Mouse (Mus musculus) midbrain, embryonic 11.5 days (tissue): ENCODE data around the gene Rsbn1l. TPM values are rescaled to one million over a fixed set of nuclear protein-coding genes. Genes with fewer than 3 reads are reported as not detected.

Source experiments
- polyA plus RNA-seq: library from polyadenylated mRNA; unstranded; fragments of >200 nt; fragmentation: Nextera tagmentation; extraction: Ambion mirVana; gene quantifications from 2 replicates; pipeline ENCODE4 v1.2.1, GENCODE M21; 2014

Rsbn1l gene
- polyA plus RNA-seq, 1 experiment from 2014 or later, result 6.3 TPM

Other genes starting within 250 kb of the Rsbn1l start
- 20.8 and 22.9 TPM in 2 replicates for gene Phtf2, start 74.3 kb downstream of the Rsbn1l start, polyA plus RNA-seq
- 60.6 and 66.2 TPM in 2 replicates for gene Tmem60, start 74.2 kb downstream of the Rsbn1l start, polyA plus RNA-seq
- gene Ptpn12, start 99.5 kb upstream of the Rsbn1l start, polyA plus RNA-seq, result 28.0 and 29.6 TPM in 2 replicates
- gene Gsap, start 229.9 kb upstream of the Rsbn1l start, polyA plus RNA-seq, result 2.4 TPM in 2 replicates